In the genomic region with DNA sequence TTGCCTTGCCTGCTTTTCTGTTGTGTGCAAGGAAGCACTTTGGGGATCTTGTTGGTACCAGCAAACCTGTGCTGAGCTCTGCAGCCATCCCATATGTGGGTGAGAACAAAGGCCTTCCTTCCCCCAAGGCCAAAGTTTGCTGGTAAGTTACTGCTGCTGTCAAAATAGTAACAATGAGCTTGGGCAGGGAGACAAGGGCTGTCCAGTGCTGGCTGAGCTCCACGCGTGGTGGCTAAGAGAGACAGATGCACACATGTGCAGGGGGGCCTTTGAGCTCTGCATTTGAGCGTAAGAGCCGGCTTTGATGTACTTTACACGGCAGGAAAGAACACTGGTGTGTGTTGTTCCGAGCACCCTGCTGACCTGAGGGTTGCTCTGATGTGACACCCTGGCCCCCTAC, we compare ENCODE assay signal across 25 mouse cellular contexts.
A peak's percentile ranks its signal among the peaks of the same experiment; 100 is the strongest.
DNase-seq lines count a peak whose midpoint lies in the region; ATAC-seq and TF ChIP-seq lines count a peak whose summit lies in the region.
"Had no signal": no experiment of that assay in that cellular context is flagged by ENCODE, and none has a peak within 500 bp of the region (broad histone marks: within the 10 kb centered on the region; RNA-seq: fewer than 3 reads in every experiment).

No protein-coding gene starts in this region.

- no peak overlapping the region for H3K4me2 ChIP-seq in hindbrain, embryonic 13.5 days
- no peak overlapping the region for H3K4me2 ChIP-seq in stomach, postnatal 0 days (replicated peaks; ENCODE audit: low read depth)
- H3K4me2 ChIP-seq: forebrain, embryonic 15.5 days; limb, embryonic 15.5 days; lung, embryonic 14.5 days; midbrain, embryonic 13.5 days; neural tube, embryonic 12.5 days; stomach, embryonic 15.5 days had no signal

- H3K36me3 ChIP-seq in hindbrain, embryonic 10.5 days = no peaks in the 10 kb centered on the region
- no peaks in the 10 kb centered on the region for H3K36me3 ChIP-seq in hindbrain, embryonic 13.5 days
- H3K36me3 ChIP-seq in stomach, postnatal 0 days (ENCODE audit: control insufficient read depth, insufficient read depth, low read length) = no peaks in the 10 kb centered on the region
- H3K36me3 ChIP-seq: embryonic facial prominence, embryonic 10.5 days; forebrain, embryonic 15.5 days; limb, embryonic 15.5 days; midbrain, embryonic 13.5 days; neural tube, embryonic 12.5 days; stomach, embryonic 15.5 days had no signal

- ATAC-seq in hindbrain, embryonic 13.5 days (ENCODE audit: low FRiP score) = no peak
- ATAC-seq in stomach, postnatal 0 days (ENCODE audit: low FRiP score, low TSS enrichment) = no peak
- ATAC-seq: CD4-positive, CD25-positive, alpha-beta regulatory T cell, adult 4 months; forebrain, embryonic 15.5 days; hindbrain, embryonic 16.5 days; intestine, embryonic 16.5 days; midbrain, embryonic 13.5 days had no signal

- TF ChIP-seq EP300 in stomach, postnatal 0 days (optimal IDR thresholded peaks at IDR 0.05) = no peak

- H3K4me1 ChIP-seq in hindbrain, embryonic 10.5 days (replicated peaks) = peaks cover 15% of the 10 kb centered on the region; the same call in 1 of the 2 replicates
- no peaks in the 10 kb centered on the region for H3K4me1 ChIP-seq in hindbrain, embryonic 13.5 days (replicated peaks)
- H3K4me1 ChIP-seq in stomach, postnatal 0 days (replicated peaks; ENCODE audit: control insufficient read depth, insufficient read depth) = no peaks in the 10 kb centered on the region; the same call in 1 of the 2 replicates
- H3K4me1 ChIP-seq: forebrain, embryonic 15.5 days; midbrain, embryonic 13.5 days had no signal

- peak overlapping the region; percentile 16; the same call in 1 of the 2 replicates for H3K27ac ChIP-seq in hindbrain, embryonic 10.5 days
- H3K27ac ChIP-seq in hindbrain, embryonic 13.5 days = no peak overlapping the region
- no peak overlapping the region for H3K27ac ChIP-seq in stomach, postnatal 0 days (replicated peaks)
- H3K27ac ChIP-seq: embryonic facial prominence, embryonic 10.5 days; forebrain, embryonic 15.5 days; left cerebral cortex, adult 2 months; limb, embryonic 15.5 days; liver, embryonic 14.5 days; midbrain, embryonic 13.5 days; neural tube, embryonic 12.5 days; stomach, embryonic 15.5 days had no signal

- H3K27me3 ChIP-seq in hindbrain, embryonic 10.5 days (ENCODE audit: insufficient read depth, poor library complexity, severe bottlenecking) = no peaks in the 10 kb centered on the region
- H3K27me3 ChIP-seq in hindbrain, embryonic 13.5 days = no peaks in the 10 kb centered on the region
- no peaks in the 10 kb centered on the region for H3K27me3 ChIP-seq in stomach, postnatal 0 days (ENCODE audit: control insufficient read depth, insufficient read depth, low read length)
- H3K27me3 ChIP-seq: forebrain, embryonic 15.5 days; midbrain, embryonic 13.5 days; neural tube, embryonic 12.5 days; stomach, embryonic 15.5 days had no signal

- H3K9ac ChIP-seq in hindbrain, embryonic 13.5 days = no peak overlapping the region
- no peak overlapping the region for H3K9ac ChIP-seq in stomach, postnatal 0 days (ENCODE audit: low read length)
- H3K9ac ChIP-seq: forebrain, embryonic 15.5 days; limb, embryonic 15.5 days; liver, embryonic 14.5 days; lung, embryonic 14.5 days; midbrain, embryonic 13.5 days; neural tube, embryonic 12.5 days; stomach, embryonic 15.5 days had no signal

- no peak for TF ChIP-seq CTCF in stomach, postnatal 0 days (IDR thresholded peaks at IDR 0.05; ENCODE audit: low read depth)

- peak; percentile 47 for DNase-seq in adrenal gland, postnatal 10 days
- DNase-seq in adrenal gland, adult 18-20 months (ENCODE audit: low spot score in 2 of 2) = no peak
- no peak for DNase-seq in hindbrain, embryonic 10.5 days (ENCODE audit: low spot score)
- peak; percentile 29 to 55 for DNase-seq in kidney, postnatal 4 days
- DNase-seq in kidney, adult 9 months = no peak
- DNase-seq in testis, postnatal 10 days (ENCODE audit: low spot score) = peak; percentile 59
- DNase-seq in stomach, postnatal 0 days (ENCODE audit: low spot score) = no peak
- DNase-seq: cerebellum, adult 11-12 months; cerebellum, postnatal 10 days; gastrocnemius, postnatal 10 days; lung, embryonic 14.5 days; right cerebral cortex, postnatal 4 days had no signal

- H3K4me3 ChIP-seq in hindbrain, embryonic 10.5 days = no peak overlapping the region
- no peak overlapping the region for H3K4me3 ChIP-seq in hindbrain, embryonic 13.5 days
- no peak overlapping the region for H3K4me3 ChIP-seq in stomach, postnatal 0 days (ENCODE audit: low read depth, low read length)
- H3K4me3 ChIP-seq: embryonic facial prominence, embryonic 10.5 days; forebrain, embryonic 15.5 days; left cerebral cortex, adult 2 months; limb, embryonic 15.5 days; midbrain, embryonic 13.5 days; neural tube, embryonic 12.5 days; stomach, embryonic 15.5 days had no signal

- WGBS in hindbrain, embryonic 10.5 days = 70% methylated on average over 6 of the region's 6 CpGs
- WGBS in hindbrain, embryonic 13.5 days = 59% methylated on average over 6 of the region's 6 CpGs
- WGBS in stomach, postnatal 0 days = 57% methylated on average over 6 of the region's 6 CpGs

- no peaks in the 10 kb centered on the region for H3K9me3 ChIP-seq in hindbrain, embryonic 10.5 days
- no peaks in the 10 kb centered on the region for H3K9me3 ChIP-seq in hindbrain, embryonic 13.5 days
- no peaks in the 10 kb centered on the region for H3K9me3 ChIP-seq in stomach, postnatal 0 days (ENCODE audit: control insufficient read depth, low read length)
- H3K9me3 ChIP-seq: embryonic facial prominence, embryonic 10.5 days; forebrain, embryonic 15.5 days; limb, embryonic 15.5 days; megakaryocyte, embryonic 14.5 days; midbrain, embryonic 13.5 days; neural tube, embryonic 12.5 days; stomach, embryonic 15.5 days had no signal

Comparison
In these comparisons a context has a peak if more than half of its experiments do, and no peak if none do; other contexts are left out.
1. DNase-seq: peak in adrenal gland, postnatal 10 days (single experiment), kidney, postnatal 4 days (2 of 2) and testis, postnatal 10 days (single experiment); none in adrenal gland, adult 18-20 months (0 of 2), hindbrain, embryonic 10.5 days (single experiment), kidney, adult 9 months (single experiment) and stomach, postnatal 0 days (single experiment).